Mouse (Mus musculus) bone marrow, adult 2 months (tissue): ENCODE results near the gene Krtap10-10.

Experiments
- CTCF ChIP-seq: fragments of 200-500 bp; IDR thresholded peaks from 2 replicates; pipeline ENCODE4 v1.5.1; 2011; ENCODE audit warnings: low read length, control low read depth; ENCODE audit not compliant: control insufficient read depth, insufficient read depth
- POLR2A ChIP-seq: fragments of 200-500 bp; IDR thresholded peaks from 2 replicates; pipeline ENCODE4 v1.6.1; 2011; ENCODE audit warnings: low read depth, mild to moderate bottlenecking, control low read depth, low read length, borderline replicate concordance; ENCODE audit not compliant: control insufficient read depth

DNA sequence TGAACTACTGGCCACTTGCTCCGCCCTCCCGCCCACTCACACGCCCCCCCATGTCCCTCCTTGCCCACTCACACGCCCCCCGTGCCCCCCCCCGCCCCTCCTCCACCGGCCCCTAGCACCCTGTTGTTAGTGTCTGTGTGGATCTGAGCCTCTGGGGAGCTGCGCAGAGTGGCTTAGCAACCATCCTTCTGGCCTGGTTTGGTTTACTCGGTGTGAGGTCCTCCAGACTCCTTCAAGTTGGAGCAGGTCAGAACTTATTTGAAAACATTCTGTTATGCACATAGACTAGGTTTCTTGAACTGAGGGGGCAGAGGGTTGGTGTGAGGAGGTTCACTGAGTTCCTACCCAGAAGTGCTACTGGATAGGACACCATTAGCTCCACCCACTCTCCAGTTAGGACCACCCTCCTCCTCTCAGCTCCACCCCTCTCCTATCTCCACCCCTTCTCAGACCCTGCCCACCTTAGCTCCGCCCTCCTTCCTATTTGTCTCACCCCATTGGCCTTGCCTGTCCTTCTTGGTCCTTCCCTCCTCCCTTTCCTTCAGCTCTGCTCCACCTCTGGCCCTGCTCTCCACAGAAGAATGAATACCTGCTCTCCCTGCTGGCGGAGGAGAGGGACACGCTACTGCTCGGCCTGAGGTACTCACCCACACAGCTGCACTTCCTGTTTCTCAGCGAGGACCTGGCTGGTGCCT is 28.5 kb downstream of the Krtap10-10 start:
- TF ChIP-seq POLR2A (no peak), CTCF (no peak)
